Mouse (Mus musculus): ENCODE data around the gene Rpn2.
A peak's percentile ranks its signal among the peaks of the same experiment; 100 is the strongest.

Rpn2 gene

GRCm38 (mm10) chr2:157310963-157311637, 32.3 kb downstream of the Rpn2 start:
- no peak for DNase-seq (ENCODE audit: low spot score)

- DNase-seq (ENCODE audit: low spot score) = no peak
Observed at GRCm38 (mm10) chr2:157313718-157314117, 34.9 kb downstream of the Rpn2 start.

GRCm38 (mm10) chr2:157314310-157314709, 35.5 kb downstream of the Rpn2 start:
- no peak for DNase-seq (ENCODE audit: low spot score)

DNA sequence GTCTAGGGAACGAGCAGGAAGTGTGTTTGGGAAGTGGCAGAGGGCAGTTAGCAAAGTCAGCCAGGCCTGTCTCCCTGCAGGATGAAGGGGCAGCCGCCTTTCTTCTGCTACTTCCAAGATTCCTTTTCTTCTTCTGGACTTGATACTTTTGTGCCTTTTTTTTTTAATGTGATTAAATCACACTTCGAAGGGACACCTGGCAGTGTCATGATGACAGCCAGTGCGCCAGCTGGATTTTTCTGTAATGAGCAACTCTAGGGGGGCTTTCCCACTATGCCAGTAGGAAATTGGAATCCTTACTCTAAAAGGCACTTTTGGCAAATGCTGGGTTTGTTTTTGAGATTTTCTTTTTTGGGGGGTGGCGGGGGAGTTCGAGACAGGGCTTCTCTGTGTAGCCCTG, 36.7 kb downstream of the Rpn2 start:
- no peak for DNase-seq (ENCODE audit: low spot score)

DNA sequence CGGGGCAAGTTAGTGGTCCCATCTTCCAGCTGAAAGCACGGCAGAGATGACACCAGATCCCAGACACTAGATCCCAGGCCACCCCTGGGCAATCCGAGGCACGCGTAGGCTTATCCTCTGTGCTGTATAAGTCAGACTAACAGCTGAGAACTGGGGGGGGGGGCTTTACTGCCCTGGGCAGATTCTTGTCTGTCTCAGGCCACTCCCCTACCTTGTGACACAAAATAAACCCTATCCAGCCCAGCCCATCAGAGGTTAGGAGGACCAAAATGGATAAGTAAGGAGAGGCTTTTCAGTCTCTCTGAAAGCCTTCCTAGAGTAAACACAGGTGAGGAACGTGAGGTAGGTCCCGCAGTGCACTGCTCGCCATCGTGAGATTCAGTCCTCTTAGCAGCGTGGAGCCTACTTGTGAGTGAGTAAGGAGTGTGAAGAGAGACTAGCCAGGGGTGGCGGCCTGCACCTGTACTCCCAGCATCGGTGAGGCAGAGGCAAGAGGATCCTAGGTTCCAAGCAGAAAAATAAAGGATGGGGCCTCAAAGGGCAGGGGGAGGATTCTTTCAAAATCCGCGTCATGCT, 37.6 kb downstream of the Rpn2 start:
- no peak for DNase-seq (ENCODE audit: low spot score)

DNA sequence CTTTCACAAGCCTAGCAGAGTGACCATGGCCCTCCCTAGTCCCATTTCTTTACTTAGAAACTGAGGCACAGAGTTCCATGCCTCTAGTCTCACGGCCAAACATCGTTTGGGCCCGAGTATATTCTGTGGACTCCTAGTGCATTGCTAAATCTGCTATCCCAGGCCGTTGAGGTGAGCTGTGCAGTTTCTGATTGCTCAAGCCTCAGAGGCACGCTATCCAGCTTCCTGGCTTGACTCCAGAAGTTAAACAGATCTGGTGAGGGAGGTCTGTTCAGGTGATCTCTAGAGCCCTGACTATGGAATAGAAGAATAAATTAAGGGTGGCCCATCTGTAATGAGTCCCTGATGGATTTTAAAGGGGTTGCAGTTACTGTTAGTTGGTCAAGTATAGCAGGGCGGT, 38.4 kb downstream of the Rpn2 start:
- DNase-seq (ENCODE audit: low spot score) = peak; percentile 39

DNA sequence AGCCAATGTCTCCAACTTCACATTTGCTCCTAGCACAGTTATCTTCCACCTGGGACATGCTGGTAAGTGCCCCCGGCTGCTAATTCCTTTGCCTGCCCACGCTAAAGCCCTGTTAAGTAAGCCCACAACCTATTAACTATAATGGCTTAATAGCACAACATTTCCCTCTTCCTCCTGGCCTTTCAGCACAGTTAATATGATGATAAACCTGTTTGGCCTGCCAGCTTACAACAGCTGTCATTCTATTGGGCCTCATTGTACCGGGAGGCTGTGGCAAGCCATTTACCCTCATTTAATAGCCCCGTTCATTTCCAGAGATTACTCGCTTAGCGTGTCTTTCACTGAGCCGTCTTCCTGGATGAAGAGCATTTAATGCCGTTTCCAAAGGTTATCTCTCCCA, 41.3 kb downstream of the Rpn2 start:
- DNase-seq (ENCODE audit: low spot score) = no peak

GRCm38 (mm10) chr2:157320886-157321285, 42.1 kb downstream of the Rpn2 start:
- DNase-seq (ENCODE audit: low spot score) = no peak

GRCm38 (mm10) chr2:157322029-157322766, 43.4 kb downstream of the Rpn2 start:
- no peak for DNase-seq (ENCODE audit: low spot score)

DNA sequence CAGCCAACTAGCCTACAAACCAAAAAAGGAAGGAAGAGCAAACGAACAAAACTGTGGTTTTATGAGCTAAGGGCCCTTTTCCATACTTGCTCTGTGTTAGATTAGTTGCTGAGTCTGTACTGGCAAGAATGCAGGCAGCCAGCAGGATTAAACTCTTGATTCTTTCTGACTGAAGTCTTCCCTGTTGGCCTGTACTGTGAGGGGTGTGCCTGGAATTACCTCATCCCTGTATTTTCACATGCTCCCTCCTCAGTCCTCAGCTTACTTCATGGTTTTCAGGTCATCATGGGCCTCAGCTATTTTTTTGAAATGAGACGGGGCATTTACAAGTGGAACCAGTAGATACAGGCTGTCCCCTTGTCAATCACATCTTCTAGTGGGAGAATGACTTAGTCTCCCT, 46.4 kb downstream of the Rpn2 start:
- DNase-seq (ENCODE audit: low spot score) = no peak

- DNase-seq (ENCODE audit: low spot score) = no peak
Observed at GRCm38 (mm10) chr2:157328106-157328505, 49.3 kb downstream of the Rpn2 start.

GRCm38 (mm10) chr2:157328570-157328969, 49.8 kb downstream of the Rpn2 start:
- no peak for DNase-seq (ENCODE audit: low spot score)

DNA sequence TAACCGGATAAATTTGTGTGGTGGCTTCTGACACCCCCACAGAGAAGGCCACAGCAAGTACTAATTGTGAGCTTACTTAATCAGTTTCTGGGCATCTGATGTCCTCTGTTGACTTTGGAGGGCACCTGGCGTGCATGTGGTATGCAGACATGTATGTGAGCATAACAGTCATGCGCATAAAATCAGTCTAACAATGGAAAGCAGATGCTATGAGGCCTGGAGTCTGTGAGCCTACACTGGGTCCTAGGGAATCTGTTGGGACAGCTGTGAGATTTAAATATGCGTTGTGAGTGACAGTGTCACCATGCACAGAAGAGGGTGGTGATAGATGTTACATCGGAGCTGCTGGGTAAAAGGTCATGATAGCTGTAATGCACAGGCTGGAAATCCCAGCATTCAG, 53.2 kb downstream of the Rpn2 start:
- DNase-seq (ENCODE audit: low spot score) = no peak

GRCm38 (mm10) chr2:157338663-157339062, 59.8 kb downstream of the Rpn2 start:
- DNase-seq (ENCODE audit: low spot score) = peak; percentile 67

- DNase-seq (ENCODE audit: low spot score) = no peak
Observed at GRCm38 (mm10) chr2:157339532-157339931, 60.7 kb downstream of the Rpn2 start.

DNA sequence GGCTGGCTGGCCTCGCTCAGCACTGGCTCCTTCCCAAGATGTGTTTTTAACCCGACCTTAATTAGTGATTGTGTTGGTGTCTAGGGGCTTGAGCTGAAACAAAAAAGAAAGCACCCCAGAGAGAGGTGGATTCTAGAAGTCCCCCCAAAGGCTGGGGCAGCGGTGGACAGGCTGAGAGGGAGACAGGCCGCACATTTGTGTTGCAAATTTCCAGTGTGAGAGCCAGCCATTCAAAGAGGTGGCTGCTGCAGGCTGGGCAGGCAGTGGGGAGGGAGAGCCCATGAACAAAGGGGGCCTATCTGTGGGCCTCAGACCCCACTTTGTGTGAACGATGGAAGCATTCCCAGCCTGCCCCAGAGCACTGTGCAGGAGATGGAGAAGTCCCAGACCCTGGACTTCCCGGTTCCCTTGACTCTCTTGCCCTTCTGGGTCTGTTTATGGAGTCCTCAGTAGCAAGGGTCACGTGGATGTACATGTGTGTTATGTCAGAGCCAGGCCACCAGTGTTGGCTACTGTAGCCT, 61.5 kb downstream of the Rpn2 start:
- peak; percentile 39 for DNase-seq (ENCODE audit: low spot score)

DNA sequence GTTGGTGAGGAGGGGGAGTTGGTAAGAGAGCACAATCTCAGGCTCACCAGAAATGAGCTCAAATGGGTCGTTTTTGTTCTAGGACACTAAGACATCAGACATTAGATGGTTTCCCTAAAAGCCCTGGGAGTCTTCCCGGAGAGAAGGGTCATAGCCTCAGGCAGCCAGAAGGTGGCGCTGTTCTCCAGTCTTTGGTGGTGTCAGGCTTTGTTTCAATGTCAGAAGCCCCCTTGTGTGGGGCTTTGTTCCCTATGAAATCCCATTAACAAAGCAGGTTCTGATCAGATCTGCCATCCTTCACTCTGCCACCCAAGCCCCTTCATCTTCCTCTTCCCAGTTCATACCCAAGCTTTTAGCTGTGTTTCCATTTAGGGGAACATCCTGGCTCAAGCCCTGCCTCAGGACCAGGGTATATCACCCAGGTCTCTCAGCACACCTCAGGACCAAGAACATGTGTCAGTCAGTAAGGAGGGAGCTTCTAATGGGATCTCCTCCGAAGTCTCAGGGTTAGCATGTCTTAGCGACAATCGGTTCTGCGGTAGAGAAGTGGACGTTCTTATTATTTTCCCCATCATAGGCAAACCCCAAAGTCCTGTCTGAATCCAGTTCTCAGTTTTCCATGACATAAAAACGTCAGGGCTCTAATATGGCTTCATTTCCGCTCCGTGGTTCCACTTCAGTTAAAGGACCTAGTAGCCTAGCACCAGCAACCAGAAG, 62.9 kb downstream of the Rpn2 start:
- DNase-seq (ENCODE audit: low spot score) = peak; percentile 59

DNA sequence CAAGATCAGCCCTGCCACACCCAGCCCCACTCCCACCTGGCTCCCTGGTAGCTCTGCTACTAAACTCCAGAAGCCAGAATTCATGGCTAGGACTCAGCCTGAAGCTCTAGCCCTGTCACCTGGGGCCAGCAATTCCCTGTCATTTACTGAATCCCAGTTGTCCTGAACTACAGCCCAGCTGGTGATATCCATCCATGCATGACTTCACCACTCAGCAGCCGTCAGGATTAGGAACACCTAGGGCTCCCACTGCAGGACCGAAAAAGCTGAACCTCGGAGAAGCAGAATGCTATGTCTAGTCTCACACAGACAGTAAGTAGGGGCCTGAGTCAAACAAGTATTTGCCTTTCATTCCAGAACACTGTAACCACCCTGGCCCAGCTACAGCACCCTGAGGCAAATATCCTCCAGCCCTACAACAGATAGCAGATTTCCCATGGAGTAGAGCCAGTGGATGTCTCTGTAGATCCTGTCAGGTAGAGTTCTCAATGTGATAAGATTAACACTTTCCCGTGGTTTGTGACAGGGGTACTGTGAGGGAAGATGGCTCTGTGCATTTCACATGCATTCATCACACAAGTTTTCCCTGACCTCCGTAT, 63.6 kb downstream of the Rpn2 start:
- no peak for DNase-seq (ENCODE audit: low spot score)

GRCm38 (mm10) chr2:157343337-157343736, 64.5 kb downstream of the Rpn2 start:
- no peak for DNase-seq (ENCODE audit: low spot score)

- no peak for DNase-seq (ENCODE audit: low spot score)
Observed at GRCm38 (mm10) chr2:157347361-157348159, 68.7 kb downstream of the Rpn2 start, which contains the start of gene Ghrh. Ghrh (minus strand) TSS chr2:157347506.

DNA sequence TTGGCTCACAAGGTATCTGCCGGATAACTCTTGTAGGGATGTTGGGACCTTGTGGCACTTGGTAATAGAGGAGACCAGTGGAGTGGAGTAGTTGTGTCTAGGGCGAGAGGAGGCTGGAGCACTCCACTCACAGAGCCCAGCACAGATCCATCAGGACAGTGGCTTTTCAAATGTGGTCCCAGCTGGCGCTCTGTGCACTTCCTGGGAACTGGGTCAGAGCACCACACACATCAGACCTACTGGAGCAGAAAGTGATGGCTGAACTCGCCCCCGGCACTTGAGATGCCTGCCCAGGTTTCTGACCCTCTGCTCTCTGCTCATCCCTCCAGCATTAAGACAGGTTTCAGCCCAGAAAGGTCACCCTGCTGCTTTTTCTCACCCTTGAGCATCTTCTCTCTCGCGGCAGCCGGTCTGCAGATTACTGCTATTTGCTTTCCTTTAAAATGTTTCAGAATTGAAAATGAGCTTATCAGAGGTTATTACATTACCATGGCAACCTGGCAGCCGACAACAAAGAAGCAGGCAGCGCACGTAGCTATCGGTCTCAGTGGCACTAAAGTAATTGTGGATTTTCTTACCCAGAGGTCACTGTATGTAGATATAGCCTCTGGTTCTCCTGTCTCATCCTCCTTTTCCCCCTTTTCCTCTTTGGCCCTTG, 70.4 kb downstream of the Rpn2 start:
- no peak for DNase-seq (ENCODE audit: low spot score)
